Mouse (Mus musculus): ENCODE measurements at regions not wholly inside any gene's neighbourhood (a gene's known extent, or its start where the extent isn't known, plus 50 kb on each side); places are given as distances from the start of the nearest gene placed in this dataset.

GRCm38 (mm10) chr4:110132061-110132460 lies 154.2 kb downstream of the Dmrta2 start:
- Histone ChIP-seq H3K4me1 (ENCODE audit: control insufficient read depth in 1 of 2, insufficient read depth in 2 of 2, low read length in 2 of 2) (no peaks in the 10 kb centered on the region), H3K36me3 (ENCODE audit: control insufficient read depth in 1 of 2, insufficient read depth in 2 of 2, low read length in 2 of 2) (no peaks in the 10 kb centered on the region), H3K9me3 (replicated peaks; ENCODE audit: insufficient read depth, low read length) (no peaks in the 10 kb centered on the region), H3K79me2 (ENCODE audit: control insufficient read depth, insufficient read depth, low read length, poor library complexity) (no peaks in the 10 kb centered on the region), H3K4me3 (ENCODE audit: control insufficient read depth in 1 of 2, insufficient read depth in 1 of 2, low read depth in 2 of 2, low read length in 2 of 2) (no peak overlapping the region), H3K27me3 (ENCODE audit: control insufficient read depth in 1 of 2, insufficient read depth in 2 of 2, low read length in 2 of 2) (no peaks in the 10 kb centered on the region), H3K9ac (ENCODE audit: control insufficient read depth, low read depth, low read length, poor library complexity, severe bottlenecking) (no peak overlapping the region), H3K27ac (ENCODE audit: control insufficient read depth, low read depth, low read length) (no peak overlapping the region)
- peak; percentile 11 for DNase-seq (ENCODE audit: low read depth, low spot score)
- no peak for TF ChIP-seq CHD1 (IDR thresholded peaks at IDR 0.05; ENCODE audit: low read depth, low read length)
- TF ChIP-seq ZNF384 (IDR thresholded peaks at IDR 0.05; ENCODE audit: low read depth, low read length), result no peak
- no peak for TF ChIP-seq GABPA (IDR thresholded peaks at IDR 0.05; ENCODE audit: low read depth, low read length)
- TF ChIP-seq RCOR1 (IDR thresholded peaks at IDR 0.05; ENCODE audit: low read depth, low read length), result no peak
- TF ChIP-seq HCFC1 (IDR thresholded peaks at IDR 0.05; ENCODE audit: low read depth, low read length), result no peak
- TF ChIP-seq UBTF (IDR thresholded peaks at IDR 0.05; ENCODE audit: borderline replicate concordance, insufficient read depth, low read depth, low read length), result no peak
- no peak for TF ChIP-seq NELFE (IDR thresholded peaks at IDR 0.05; ENCODE audit: low read depth, low read length)
- no peak for TF ChIP-seq CTCF (IDR thresholded peaks at IDR 0.05 in 2 of 3, conservative IDR thresholded peaks at IDR 0.05 in 1 of 3; ENCODE audit: control insufficient read depth in 1 of 3, insufficient read depth in 1 of 3, low read depth in 2 of 3, low read length in 3 of 3, poor library complexity in 1 of 3, severe bottlenecking in 1 of 3)

- H3K79me2 ChIP-seq (ENCODE audit: control insufficient read depth, insufficient read depth, low read length, poor library complexity), result no peaks in the 10 kb centered on the region
Observed at GRCm38 (mm10) chr4:110134036-110134435, 156.2 kb downstream of the Dmrta2 start.

DNA sequence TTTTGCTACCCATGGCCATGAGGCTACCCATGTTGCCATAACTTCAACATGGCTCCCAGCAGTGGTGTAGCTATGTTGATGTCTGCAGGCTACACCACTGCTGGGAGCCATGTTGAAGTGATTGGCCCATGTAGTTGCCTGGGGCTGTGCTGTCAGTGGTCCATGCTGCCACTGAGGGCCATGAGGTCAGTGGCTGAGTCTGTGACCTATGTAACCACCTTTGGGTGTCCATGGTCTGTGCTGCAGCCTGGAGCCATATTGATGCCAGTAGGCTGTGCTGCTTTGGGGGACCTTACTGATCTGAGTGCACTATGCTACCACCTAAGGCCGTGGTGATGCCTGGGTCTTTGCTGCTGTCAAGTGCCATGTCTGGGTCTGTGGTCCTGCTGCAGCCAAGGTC lies 167.4 kb downstream of the Dmrta2 start:
- no peak for DNase-seq (ENCODE audit: low read depth, low spot score)
- H3K4me3 ChIP-seq (ENCODE audit: control insufficient read depth in 1 of 2, insufficient read depth in 1 of 2, low read depth in 2 of 2, low read length in 2 of 2), result no peak overlapping the region

More at GRCm38 (mm10) chr4:110134036-110134435, 156.2 kb downstream of the Dmrta2 start:
- H3K9me3 ChIP-seq (replicated peaks; ENCODE audit: insufficient read depth, low read length), result no peaks in the 10 kb centered on the region
- H3K9ac ChIP-seq (ENCODE audit: control insufficient read depth, low read depth, low read length, poor library complexity, severe bottlenecking), result no peak overlapping the region
- no peaks in the 10 kb centered on the region for H3K27me3 ChIP-seq (ENCODE audit: control insufficient read depth in 1 of 2, insufficient read depth in 2 of 2, low read length in 2 of 2)
- H3K4me1 ChIP-seq (ENCODE audit: control insufficient read depth in 1 of 2, insufficient read depth in 2 of 2, low read length in 2 of 2), result no peaks in the 10 kb centered on the region
- TF ChIP-seq ELF1 (IDR thresholded peaks at IDR 0.05; ENCODE audit: low read depth, low read length), result no peak
- no peak overlapping the region for H3K4me3 ChIP-seq (ENCODE audit: control insufficient read depth in 1 of 2, insufficient read depth in 1 of 2, low read depth in 2 of 2, low read length in 2 of 2)
- DNase-seq (ENCODE audit: low read depth, low spot score), result no peak
- no peaks in the 10 kb centered on the region for H3K36me3 ChIP-seq (ENCODE audit: control insufficient read depth in 1 of 2, insufficient read depth in 2 of 2, low read length in 2 of 2)
- no peak overlapping the region for H3K27ac ChIP-seq (ENCODE audit: control insufficient read depth, low read depth, low read length)

More for the DNA sequence above, 167.4 kb downstream of the Dmrta2 start:
- no peaks in the 10 kb centered on the region for H3K9me3 ChIP-seq (replicated peaks; ENCODE audit: insufficient read depth, low read length)
- H3K4me1 ChIP-seq (ENCODE audit: control insufficient read depth in 1 of 2, insufficient read depth in 2 of 2, low read length in 2 of 2), result no peaks in the 10 kb centered on the region
- H3K79me2 ChIP-seq (ENCODE audit: control insufficient read depth, insufficient read depth, low read length, poor library complexity), result no peaks in the 10 kb centered on the region
- no peaks in the 10 kb centered on the region for H3K27me3 ChIP-seq (ENCODE audit: control insufficient read depth in 1 of 2, insufficient read depth in 2 of 2, low read length in 2 of 2)
- H3K9ac ChIP-seq (ENCODE audit: control insufficient read depth, low read depth, low read length, poor library complexity, severe bottlenecking), result no peak overlapping the region
- H3K27ac ChIP-seq (ENCODE audit: control insufficient read depth, low read depth, low read length), result no peak overlapping the region
- H3K36me3 ChIP-seq (ENCODE audit: control insufficient read depth in 1 of 2, insufficient read depth in 2 of 2, low read length in 2 of 2), result no peaks in the 10 kb centered on the region
- TF ChIP-seq ZMIZ1 (IDR thresholded peaks at IDR 0.05; ENCODE audit: low read depth, low read length), result no peak
- TF ChIP-seq ZNF384 (IDR thresholded peaks at IDR 0.05; ENCODE audit: low read depth, low read length), result no peak
- no peak for TF ChIP-seq SIN3A (IDR thresholded peaks at IDR 0.05; ENCODE audit: low read length)
- TF ChIP-seq NRF1 (IDR thresholded peaks at IDR 0.05; ENCODE audit: insufficient read depth, low read depth, low read length, poor library complexity, severe bottlenecking), result no peak
- TF ChIP-seq GATA1 (IDR thresholded peaks at IDR 0.05; ENCODE audit: low read depth, low read length), result no peak
- TF ChIP-seq MYB (IDR thresholded peaks at IDR 0.05; ENCODE audit: low read depth, low read length), result no peak
- no peak for TF ChIP-seq JUND (IDR thresholded peaks at IDR 0.05; ENCODE audit: low read depth, low read length)
- no peak for TF ChIP-seq RAD21 (IDR thresholded peaks at IDR 0.05; ENCODE audit: low read depth, low read length)
- no peak for TF ChIP-seq TAL1 (IDR thresholded peaks at IDR 0.05; ENCODE audit: low read length)
- no peak for TF ChIP-seq MEF2A (IDR thresholded peaks at IDR 0.05; ENCODE audit: extremely low read depth, insufficient replicate concordance, low read depth, low read length, poor library complexity, severe bottlenecking)
- TF ChIP-seq ZC3H11A (IDR thresholded peaks at IDR 0.05; ENCODE audit: low read depth, low read length), result no peak
- no peak for TF ChIP-seq GABPA (IDR thresholded peaks at IDR 0.05; ENCODE audit: low read depth, low read length)

Measured in MEL (cell line).